Mouse (Mus musculus) intestine, postnatal 0 days (tissue): ENCODE measurements around the gene Zfp949. TPM values are rescaled to one million over a fixed set of nuclear protein-coding genes. Genes with fewer than 3 reads are reported as not detected.

ENCODE experiments used
- ATAC-seq: fragments of 200-750 bp; cut with Nextera tagmentation; 2 replicates; pipeline ENCODE4 v1.8.0; 2017; ENCODE audit warnings: mild to moderate bottlenecking, moderate TSS enrichment, moderate library complexity
- H3K27ac ChIP-seq: fragments of 300-500 bp; sonication (generic); 2 replicates; pipeline ENCODE4 v1.5.1; 2014; ENCODE audit warnings: mild to moderate bottlenecking, low read depth, low read length, moderate library complexity
- H3K27me3 ChIP-seq: fragments of 300-500 bp; sonication (generic); replicated peaks from 2 replicates; pipeline ENCODE4 v1.6.1; 2014; ENCODE audit warnings: low read length, mixed read lengths; ENCODE audit not compliant: control insufficient read depth, insufficient read depth
- H3K36me3 ChIP-seq: fragments of 300-500 bp; sonication (generic); 2 replicates; pipeline ENCODE4 v1.6.1; 2014; ENCODE audit warnings: mild to moderate bottlenecking, moderate library complexity; ENCODE audit not compliant: control insufficient read depth, insufficient read depth
- H3K4me1 ChIP-seq: fragments of 300-500 bp; sonication (generic); replicated peaks from 2 replicates; pipeline ENCODE4 v1.6.1; 2014; ENCODE audit warnings: antibody characterized with exemption, low read length, mixed read lengths; ENCODE audit not compliant: control insufficient read depth, insufficient read depth
- H3K4me2 ChIP-seq: fragments of 300-500 bp; sonication (generic); replicated peaks from 2 replicates; pipeline ENCODE4 v1.6.1; 2014; ENCODE audit warnings: low read depth, mild to moderate bottlenecking, moderate library complexity
- H3K4me3 ChIP-seq: fragments of 300-500 bp; sonication (generic); 2 replicates; pipeline ENCODE4 v1.5.1; 2014; ENCODE audit warnings: low read depth, low read length
- H3K9ac ChIP-seq: fragments of 300-500 bp; sonication (generic); 2 replicates; pipeline ENCODE4 v1.6.1; 2014; ENCODE audit warnings: mild to moderate bottlenecking, low read depth, low read length
- H3K9me3 ChIP-seq: fragments of 300-500 bp; sonication (generic); 2 replicates; pipeline ENCODE4 v1.6.1; 2016; ENCODE audit warnings: mixed run types; ENCODE audit not compliant: control insufficient read depth
- CTCF ChIP-seq: sonication (generic); IDR thresholded peaks from 2 replicates; pipeline ENCODE4 v1.5.1; 2016; ENCODE audit warnings: low read depth, mild to moderate bottlenecking, control low read depth, antibody characterized with exemption, moderate library complexity
- WGBS: fragments of 180-500 bp; shearing (Covaris S2); extraction: QIAGEN DNeasy Blood & Tissue Kit; methylation state at CpG from one replicate; pipeline ENCODE4 v1.1.7; 2014; 5-methylcytosine and 5-hydroxymethylcytosine counted together
- polyA plus RNA-seq: library from polyadenylated mRNA; unstranded; fragments of >200 nt; fragmentation: Nextera tagmentation; extraction: Ambion mirVana; gene quantifications from 2 replicates; pipeline ENCODE4 v1.2.1, GENCODE M21; 2015

Zfp949 gene
- polyA plus RNA-seq, 1 experiment from 2014 or later = 3.6 TPM

- no peaks in the 10 kb centered on the region for H3K27me3 ChIP-seq
- H3K4me2 ChIP-seq = no peak overlapping the region
- H3K4me3 ChIP-seq = no peak overlapping the region
- no peak overlapping the region for H3K9ac ChIP-seq
- no peaks in the 10 kb centered on the region for H3K4me1 ChIP-seq
- no peak for TF ChIP-seq CTCF
- WGBS = 51% methylated on average over 3 of the region's 3 CpGs
- ATAC-seq = no peak
- H3K27ac ChIP-seq = no peak overlapping the region
- peaks cover 5% of the 10 kb centered on the region for H3K36me3 ChIP-seq
- H3K9me3 ChIP-seq = no peaks in the 10 kb centered on the region
These were observed 23.0 kb upstream of the Zfp949 start for GRCm38 (mm10) chr9:88524796-88525195.

- WGBS = 90% methylated on average over 6 of the region's 6 CpGs
- TF ChIP-seq CTCF = no peak
- no peak overlapping the region for H3K4me2 ChIP-seq
- H3K4me3 ChIP-seq = no peak overlapping the region
- H3K9ac ChIP-seq = no peak overlapping the region
- H3K36me3 ChIP-seq = peaks cover 3% of the 10 kb centered on the region
- H3K27ac ChIP-seq = no peak overlapping the region
- no peaks in the 10 kb centered on the region for H3K9me3 ChIP-seq
- no peak for ATAC-seq
- no peaks in the 10 kb centered on the region for H3K4me1 ChIP-seq
- no peaks in the 10 kb centered on the region for H3K27me3 ChIP-seq
These were observed 22.5 kb upstream of the Zfp949 start for GRCm38 (mm10) chr9:88525341-88525740.

GRCm38 (mm10) chr9:88527956-88528355 lies 19.9 kb upstream of the Zfp949 start:
- H3K4me3 ChIP-seq = no peak overlapping the region
- ATAC-seq = no peak

GRCm38 (mm10) chr9:88528736-88529135 lies 19.1 kb upstream of the Zfp949 start:
- no peak overlapping the region for H3K9ac ChIP-seq
- TF ChIP-seq CTCF = no peak
- H3K36me3 ChIP-seq = no peaks in the 10 kb centered on the region
- no peak overlapping the region for H3K4me3 ChIP-seq
- WGBS = 83% methylated on average over 5 of the region's 5 CpGs
- ATAC-seq = no peak
- no peaks in the 10 kb centered on the region for H3K9me3 ChIP-seq
- H3K27me3 ChIP-seq = no peaks in the 10 kb centered on the region
- no peak overlapping the region for H3K4me2 ChIP-seq
- no peak overlapping the region for H3K27ac ChIP-seq
- no peaks in the 10 kb centered on the region for H3K4me1 ChIP-seq

More at GRCm38 (mm10) chr9:88527956-88528355, 19.9 kb upstream of the Zfp949 start:
- no peaks in the 10 kb centered on the region for H3K36me3 ChIP-seq
- TF ChIP-seq CTCF = no peak
- H3K9me3 ChIP-seq = no peaks in the 10 kb centered on the region
- no peak overlapping the region for H3K9ac ChIP-seq
- H3K27ac ChIP-seq = no peak overlapping the region
- H3K4me1 ChIP-seq = no peaks in the 10 kb centered on the region
- WGBS = 81% methylated on average over 4 of the region's 4 CpGs
- H3K27me3 ChIP-seq = no peaks in the 10 kb centered on the region
- H3K4me2 ChIP-seq = no peak overlapping the region

- H3K27me3 ChIP-seq = no peaks in the 10 kb centered on the region
- H3K27ac ChIP-seq = no peak overlapping the region
- H3K9ac ChIP-seq = no peak overlapping the region
- no peaks in the 10 kb centered on the region for H3K4me1 ChIP-seq
- no peaks in the 10 kb centered on the region for H3K9me3 ChIP-seq
- no peak for ATAC-seq
- H3K4me3 ChIP-seq = no peak overlapping the region
- no peaks in the 10 kb centered on the region for H3K36me3 ChIP-seq
- TF ChIP-seq CTCF = no peak
- WGBS = 85% methylated on average over 3 of the region's 3 CpGs
- no peak overlapping the region for H3K4me2 ChIP-seq
These were observed 18.2 kb upstream of the Zfp949 start for GRCm38 (mm10) chr9:88529571-88529970.

GRCm38 (mm10) chr9:88529979-88530580 lies 17.7 kb upstream of the Zfp949 start:
- Histone ChIP-seq H3K4me2 (no peak overlapping the region), H3K36me3 (no peaks in the 10 kb centered on the region), H3K9ac (no peak overlapping the region), H3K27me3 (no peaks in the 10 kb centered on the region), H3K4me3 (no peak overlapping the region), H3K9me3 (no peaks in the 10 kb centered on the region), H3K4me1 (no peaks in the 10 kb centered on the region), H3K27ac (no peak overlapping the region)
- WGBS = 37% methylated on average over 5 of the region's 5 CpGs
- TF ChIP-seq CTCF = no peak
- ATAC-seq = no peak

- Histone ChIP-seq H3K4me2 (no peak overlapping the region), H3K4me1 (no peaks in the 10 kb centered on the region), H3K9ac (no peak overlapping the region), H3K9me3 (no peaks in the 10 kb centered on the region), H3K27me3 (no peaks in the 10 kb centered on the region), H3K27ac (no peak overlapping the region), H3K36me3 (no peaks in the 10 kb centered on the region), H3K4me3 (no peak overlapping the region)
- ATAC-seq = no peak
- no peak for TF ChIP-seq CTCF
- 92% methylated on average over 5 of the region's 5 CpGs for WGBS
These were observed 13.7 kb upstream of the Zfp949 start for GRCm38 (mm10) chr9:88534093-88534492.
